Mouse (Mus musculus): ENCODE data around the gene Ocln. TPM values are rescaled to one million over a fixed set of nuclear protein-coding genes. Genes with fewer than 3 reads are reported as not detected.

The Ocln gene
- polyA plus RNA-seq, 1 experiment: 0.62 TPM

DNA sequence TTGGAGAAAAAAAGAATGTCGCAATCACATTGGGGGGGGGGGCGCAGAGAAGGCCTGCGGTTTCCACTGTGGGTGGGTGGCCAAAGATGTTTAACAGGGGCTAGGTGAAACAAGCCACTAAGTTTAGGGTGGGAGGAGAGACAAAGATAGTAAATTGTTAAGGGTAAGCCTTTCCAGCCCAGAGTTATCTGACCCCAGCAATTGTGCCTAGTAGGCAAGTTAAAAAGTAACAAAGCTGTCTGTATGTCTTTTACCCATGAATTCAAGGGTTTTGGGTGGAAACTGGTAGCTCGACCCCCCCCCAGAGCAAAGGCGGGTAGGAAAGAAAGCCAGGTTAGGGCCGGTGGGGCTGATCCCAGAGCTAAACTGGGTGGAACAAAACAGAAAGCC, 25.9 kb downstream of the Ocln start:
- no peaks in the 10 kb centered on the region for H3K4me1 ChIP-seq (replicated peaks; ENCODE audit: control insufficient read depth, insufficient read depth, low read length)
- no peaks in the 10 kb centered on the region for H3K27me3 ChIP-seq (ENCODE audit: control insufficient read depth, insufficient read depth, low read length)
- no peaks in the 10 kb centered on the region for H3K36me3 ChIP-seq (ENCODE audit: control insufficient read depth, insufficient read depth, low read length)
- TF ChIP-seq CTCF (IDR thresholded peaks at IDR 0.05; ENCODE audit: borderline replicate concordance, control insufficient read depth, extremely low read depth, insufficient read depth, low read length, poor library complexity) (no peak), POLR2A (IDR thresholded peaks at IDR 0.05; ENCODE audit: control insufficient read depth, extremely low read depth, insufficient read depth, low read length, poor library complexity) (no peak)
- no peak for DNase-seq
- no peak overlapping the region for H3K27ac ChIP-seq (ENCODE audit: control insufficient read depth, insufficient read depth, low read length)
- H3K4me3 ChIP-seq (ENCODE audit: control insufficient read depth, insufficient read depth, low read length): no peak overlapping the region
- WGBS: 88% methylated on average over 6 of the region's 6 CpGs

DNA sequence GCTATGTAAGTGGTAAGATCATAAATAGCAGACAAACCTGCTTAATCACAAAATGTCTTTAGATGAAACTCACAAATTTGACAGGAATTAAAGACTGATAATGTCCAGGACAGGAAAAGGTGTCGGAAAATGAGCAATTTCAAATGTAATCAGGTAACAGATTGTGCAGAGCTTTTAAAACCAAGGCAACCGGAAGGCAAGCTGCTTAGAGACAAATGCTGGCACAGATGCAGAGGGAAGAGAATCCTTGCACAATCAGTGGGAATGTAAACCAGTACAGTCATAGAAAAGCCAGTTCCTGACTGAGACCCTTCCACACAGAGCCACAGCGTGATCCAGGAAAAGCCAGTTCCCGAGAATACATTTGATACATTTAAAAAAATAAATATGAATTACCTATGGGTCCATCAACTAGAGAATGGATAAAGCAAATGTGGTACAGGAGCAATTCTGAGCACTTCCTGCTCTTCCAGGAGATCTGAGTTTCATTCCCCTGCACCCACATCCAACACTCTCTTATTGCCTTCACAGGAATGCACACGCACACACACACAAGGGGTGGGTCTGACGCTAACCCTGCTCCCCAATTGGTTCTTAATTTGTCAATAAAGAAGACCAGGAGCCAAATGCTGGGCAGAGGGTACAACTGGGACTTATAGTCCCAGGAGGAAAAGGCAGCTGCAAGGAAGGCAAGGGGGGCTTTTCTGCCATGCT, 26.4 kb downstream of the Ocln start:
- WGBS: 93% methylated on average over 6 of the region's 6 CpGs
- DNase-seq: no peak
- H3K27ac ChIP-seq (ENCODE audit: control insufficient read depth, insufficient read depth, low read length): no peak overlapping the region

GRCm38 (mm10) chr13:100524896-100525295, 27.6 kb downstream of the Ocln start:
- H3K4me3 ChIP-seq (ENCODE audit: control insufficient read depth, insufficient read depth, low read length): no peak overlapping the region
- no peaks in the 10 kb centered on the region for H3K4me1 ChIP-seq (replicated peaks; ENCODE audit: control insufficient read depth, insufficient read depth, low read length)
- WGBS: 91% methylated on average over 6 of the region's 6 CpGs
- no peaks in the 10 kb centered on the region for H3K36me3 ChIP-seq (ENCODE audit: control insufficient read depth, insufficient read depth, low read length)
- no peak for DNase-seq
- TF ChIP-seq POLR2A (IDR thresholded peaks at IDR 0.05; ENCODE audit: control insufficient read depth, extremely low read depth, insufficient read depth, low read length, poor library complexity): no peak
- TF ChIP-seq CTCF (IDR thresholded peaks at IDR 0.05; ENCODE audit: borderline replicate concordance, control insufficient read depth, extremely low read depth, insufficient read depth, low read length, poor library complexity): no peak
- no peaks in the 10 kb centered on the region for H3K27me3 ChIP-seq (ENCODE audit: control insufficient read depth, insufficient read depth, low read length)
- H3K27ac ChIP-seq (ENCODE audit: control insufficient read depth, insufficient read depth, low read length): no peak overlapping the region

More for the DNA sequence above, 26.4 kb downstream of the Ocln start:
- Histone ChIP-seq H3K27me3 (ENCODE audit: control insufficient read depth, insufficient read depth, low read length) (no peaks in the 10 kb centered on the region), H3K4me1 (replicated peaks; ENCODE audit: control insufficient read depth, insufficient read depth, low read length) (no peaks in the 10 kb centered on the region), H3K36me3 (ENCODE audit: control insufficient read depth, insufficient read depth, low read length) (no peaks in the 10 kb centered on the region), H3K4me3 (ENCODE audit: control insufficient read depth, insufficient read depth, low read length) (no peak overlapping the region)
- no peak for TF ChIP-seq POLR2A (IDR thresholded peaks at IDR 0.05; ENCODE audit: control insufficient read depth, extremely low read depth, insufficient read depth, low read length, poor library complexity)

GRCm38 (mm10) chr13:100523698-100524097, 28.8 kb downstream of the Ocln start:
- H3K4me3 ChIP-seq (ENCODE audit: control insufficient read depth, insufficient read depth, low read length): no peak overlapping the region
- H3K36me3 ChIP-seq (ENCODE audit: control insufficient read depth, insufficient read depth, low read length): no peaks in the 10 kb centered on the region
- TF ChIP-seq CTCF (IDR thresholded peaks at IDR 0.05; ENCODE audit: borderline replicate concordance, control insufficient read depth, extremely low read depth, insufficient read depth, low read length, poor library complexity) (no peak), POLR2A (IDR thresholded peaks at IDR 0.05; ENCODE audit: control insufficient read depth, extremely low read depth, insufficient read depth, low read length, poor library complexity) (no peak)
- H3K27ac ChIP-seq (ENCODE audit: control insufficient read depth, insufficient read depth, low read length): no peak overlapping the region
- no peaks in the 10 kb centered on the region for H3K4me1 ChIP-seq (replicated peaks; ENCODE audit: control insufficient read depth, insufficient read depth, low read length)
- DNase-seq: no peak
- 94% methylated on average over 2 of the region's 2 CpGs for WGBS
- H3K27me3 ChIP-seq (ENCODE audit: control insufficient read depth, insufficient read depth, low read length): no peaks in the 10 kb centered on the region

GRCm38 (mm10) chr13:100521724-100522591, 30.6 kb downstream of the Ocln start:
- TF ChIP-seq POLR2A (IDR thresholded peaks at IDR 0.05; ENCODE audit: control insufficient read depth, extremely low read depth, insufficient read depth, low read length, poor library complexity) (no peak), CTCF (IDR thresholded peaks at IDR 0.05; ENCODE audit: borderline replicate concordance, control insufficient read depth, extremely low read depth, insufficient read depth, low read length, poor library complexity) (no peak)
- H3K27me3 ChIP-seq (ENCODE audit: control insufficient read depth, insufficient read depth, low read length): no peaks in the 10 kb centered on the region
- H3K36me3 ChIP-seq (ENCODE audit: control insufficient read depth, insufficient read depth, low read length): no peaks in the 10 kb centered on the region
- H3K4me1 ChIP-seq (replicated peaks; ENCODE audit: control insufficient read depth, insufficient read depth, low read length): no peaks in the 10 kb centered on the region
- DNase-seq: no peak
- H3K4me3 ChIP-seq (ENCODE audit: control insufficient read depth, insufficient read depth, low read length): no peak overlapping the region
- 93% methylated on average over 9 of the region's 9 CpGs for WGBS
- no peak overlapping the region for H3K27ac ChIP-seq (ENCODE audit: control insufficient read depth, insufficient read depth, low read length)

GRCm38 (mm10) chr13:100519162-100519561, 33.4 kb downstream of the Ocln start:
- WGBS: 81% methylated on average over 2 of the region's 2 CpGs
- H3K4me3 ChIP-seq (ENCODE audit: control insufficient read depth, insufficient read depth, low read length): no peak overlapping the region
- H3K27me3 ChIP-seq (ENCODE audit: control insufficient read depth, insufficient read depth, low read length): no peaks in the 10 kb centered on the region
- no peak for DNase-seq
- no peak overlapping the region for H3K27ac ChIP-seq (ENCODE audit: control insufficient read depth, insufficient read depth, low read length)
- no peaks in the 10 kb centered on the region for H3K36me3 ChIP-seq (ENCODE audit: control insufficient read depth, insufficient read depth, low read length)
- no peaks in the 10 kb centered on the region for H3K4me1 ChIP-seq (replicated peaks; ENCODE audit: control insufficient read depth, insufficient read depth, low read length)
- TF ChIP-seq POLR2A (IDR thresholded peaks at IDR 0.05; ENCODE audit: control insufficient read depth, extremely low read depth, insufficient read depth, low read length, poor library complexity) (no peak), CTCF (IDR thresholded peaks at IDR 0.05; ENCODE audit: borderline replicate concordance, control insufficient read depth, extremely low read depth, insufficient read depth, low read length, poor library complexity) (no peak)

Data from thymus, adult 2 months (tissue).